Mouse (Mus musculus) urinary bladder, adult 18-20 months (tissue): ENCODE data around the gene Ins2.

Experiments
- DNase-seq, 2 experiments: peaks; one replicate each; pipeline ENCODE4 v3.0.0; 2022; ENCODE audit warnings: low spot score in 2 of 2, mixed read lengths in 2 of 2

Gene Ins2

GRCm38 (mm10) chr7:142664465-142665029, 78.6 kb downstream of the Ins2 start:
- DNase-seq = no peak

GRCm38 (mm10) chr7:142663931-142664421, 79.2 kb downstream of the Ins2 start:
- peak in 1 of 2 experiments; percentile 19 for DNase-seq

- no peak for DNase-seq
Observed at GRCm38 (mm10) chr7:142663151-142663550, 80.0 kb downstream of the Ins2 start.

GRCm38 (mm10) chr7:142661811-142662210, 81.4 kb downstream of the Ins2 start:
- DNase-seq = no peak

GRCm38 (mm10) chr7:142661046-142661445, 82.1 kb downstream of the Ins2 start:
- peak in 1 of 2 experiments; percentile 13 for DNase-seq

GRCm38 (mm10) chr7:142660651-142660945, 82.6 kb downstream of the Ins2 start:
- no peak for DNase-seq

- peak in 1 of 2 experiments; percentile 47 for DNase-seq
Observed at GRCm38 (mm10) chr7:142659767-142660650, 83.2 kb downstream of the Ins2 start.

- DNase-seq = peak in 1 of 2 experiments; percentile 37
Observed at GRCm38 (mm10) chr7:142659181-142659681, 84.0 kb downstream of the Ins2 start.

- no peak for DNase-seq
Observed at GRCm38 (mm10) chr7:142658681-142659180, 84.5 kb downstream of the Ins2 start.

GRCm38 (mm10) chr7:142657821-142658614, 85.2 kb downstream of the Ins2 start:
- DNase-seq = no peak

GRCm38 (mm10) chr7:142657341-142657791, 85.8 kb downstream of the Ins2 start:
- no peak for DNase-seq

- no peak for DNase-seq
Observed at GRCm38 (mm10) chr7:142656055-142656454, 87.1 kb downstream of the Ins2 start.

GRCm38 (mm10) chr7:142655633-142656032, 87.5 kb downstream of the Ins2 start:
- no peak for DNase-seq

- no peak for DNase-seq
Observed at GRCm38 (mm10) chr7:142653726-142654125, 89.5 kb downstream of the Ins2 start.

- DNase-seq = no peak
Observed at GRCm38 (mm10) chr7:142646676-142647075, 96.5 kb downstream of the Ins2 start.

GRCm38 (mm10) chr7:142645045-142645444, 98.1 kb downstream of the Ins2 start:
- no peak for DNase-seq

GRCm38 (mm10) chr7:142636178-142636577, 107.0 kb downstream of the Ins2 start:
- no peak for DNase-seq

- no peak for DNase-seq
Observed at GRCm38 (mm10) chr7:142630691-142631090, 112.5 kb downstream of the Ins2 start.

- no peak for DNase-seq
Observed at GRCm38 (mm10) chr7:142629806-142630205, 113.4 kb downstream of the Ins2 start.
